Mouse (Mus musculus) liver, postnatal 0 days (tissue): Measurements from ENCODE around the gene Siglec1.

Source experiments
- CTCF ChIP-seq: sonication (generic); IDR thresholded peaks from 2 replicates; pipeline ENCODE4 v1.5.1; 2016; ENCODE audit warnings: antibody characterized with exemption, low read depth
- EP300 ChIP-seq: IDR thresholded peaks from 2 replicates; pipeline ENCODE4 v1.6.1; 2016; ENCODE audit warnings: antibody characterized with exemption, low read depth, mild to moderate bottlenecking

DNA sequence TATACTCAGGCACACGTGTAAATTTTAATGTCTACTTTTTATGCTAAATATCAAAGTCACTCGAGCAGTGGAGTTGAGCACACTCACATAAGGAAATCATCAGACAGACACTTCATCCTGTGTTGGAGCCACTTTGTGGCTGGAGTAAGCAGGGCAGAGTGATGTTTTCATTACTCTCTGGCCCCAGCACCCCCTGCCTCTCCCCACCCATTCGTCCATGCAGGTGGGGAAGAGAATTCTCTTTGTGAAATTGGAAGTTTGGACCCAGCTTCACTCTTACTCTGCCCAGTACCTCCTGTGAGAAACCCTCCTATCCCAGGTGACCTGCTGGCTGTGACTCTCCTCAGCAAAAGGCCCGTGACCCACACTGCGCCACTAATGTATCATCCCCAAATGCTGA is 47.9 kb downstream of the Siglec1 start:
- no peak for TF ChIP-seq CTCF
- no peak for TF ChIP-seq EP300
